Mouse (Mus musculus) brain, adult 2 months (tissue): ENCODE results near the gene Pip5k1c.
A peak's percentile ranks its signal among the peaks of the same experiment; 100 is the strongest.

Experiments used
- DNase-seq: peaks from one replicate; pipeline ENCODE4 v3.0.0; 2011; ENCODE audit warnings: low read depth, low spot score

The Pip5k1c gene

DNA sequence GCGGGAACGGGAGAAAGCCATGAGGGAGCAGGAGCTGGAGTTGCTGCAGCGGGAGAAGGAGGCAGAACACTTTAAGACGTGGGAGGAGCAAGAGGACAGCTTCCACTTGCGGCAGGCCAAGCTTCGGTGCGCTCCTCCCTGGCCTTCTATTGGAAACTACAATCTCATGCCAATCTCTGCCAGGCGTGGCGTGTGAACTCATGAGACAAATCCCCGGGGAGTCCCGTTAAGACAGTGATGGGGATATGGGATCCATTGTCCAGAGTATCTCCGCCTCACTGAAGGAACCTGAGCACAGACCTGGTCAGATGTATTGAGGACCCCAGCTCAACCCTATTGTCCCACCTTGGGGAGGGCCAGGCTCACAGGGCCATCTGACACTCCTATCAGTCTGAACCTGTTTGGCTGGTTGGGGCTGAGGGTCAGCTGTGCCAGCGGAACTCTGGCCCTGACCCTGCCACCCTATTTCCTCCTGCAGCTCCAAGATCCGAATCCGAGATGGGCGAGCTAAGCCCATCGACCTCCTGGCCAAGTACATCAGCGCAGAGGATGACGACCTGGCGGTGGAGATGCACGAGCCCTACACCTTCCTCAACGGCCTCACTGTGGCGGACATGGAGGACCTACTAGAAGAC, 30.5 kb downstream of the Pip5k1c start:
- no peak for DNase-seq

DNA sequence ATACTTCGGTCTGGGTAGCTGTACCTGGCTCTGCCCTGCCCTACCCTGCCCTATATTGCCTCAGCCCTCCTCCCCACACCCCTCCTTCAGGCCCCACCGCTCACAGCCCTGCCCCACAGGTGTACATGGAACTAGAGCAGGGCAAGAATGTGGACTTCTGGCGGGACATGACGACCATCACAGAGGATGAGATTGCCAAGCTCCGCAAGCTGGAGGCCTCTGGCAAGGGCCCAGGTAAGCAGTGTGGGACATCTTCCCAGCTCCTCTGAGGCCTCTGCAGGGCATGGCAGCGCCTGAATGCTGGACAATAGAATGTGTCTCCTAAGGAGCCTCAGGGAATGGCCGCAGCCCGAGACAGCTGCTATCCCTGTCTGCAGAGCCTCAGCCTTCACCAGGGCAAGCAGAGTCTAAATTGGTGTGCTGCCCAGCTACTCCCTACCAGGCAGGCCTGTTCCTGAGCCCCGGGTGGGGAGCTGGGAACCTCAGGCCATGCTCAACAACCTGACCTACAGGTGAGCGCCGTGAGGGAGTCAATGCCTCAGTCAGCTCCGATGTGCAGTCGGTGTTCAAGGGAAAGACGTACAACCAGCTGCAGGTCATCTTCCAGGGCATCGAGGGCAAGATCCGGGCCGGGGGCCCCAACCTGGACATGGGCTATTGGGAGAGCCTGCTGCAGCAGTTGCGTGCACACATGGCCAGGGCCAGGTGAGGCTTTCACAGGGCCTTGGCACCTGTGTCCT, 31.2 kb downstream of the Pip5k1c start:
- DNase-seq, result no peak

DNA sequence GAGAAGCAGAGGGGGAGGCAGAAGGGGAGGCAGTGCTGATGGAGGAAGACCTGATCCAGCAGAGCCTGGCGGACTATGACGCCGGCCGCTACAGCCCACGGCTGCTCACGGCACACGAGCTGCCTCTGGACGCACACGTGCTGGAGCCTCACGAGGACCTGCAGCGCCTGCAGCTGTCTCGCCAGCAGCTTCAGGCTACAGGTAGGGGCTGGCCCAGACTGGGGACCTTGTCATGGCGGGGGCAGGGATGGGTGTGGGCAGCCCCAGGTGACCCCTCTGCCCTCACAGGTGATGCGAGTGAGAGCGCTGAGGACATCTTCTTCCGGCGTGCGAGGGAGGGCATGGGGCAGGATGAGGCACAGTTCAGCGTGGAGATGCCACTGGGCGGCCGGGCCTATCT, 32.4 kb downstream of the Pip5k1c start:
- DNase-seq, result no peak

DNA sequence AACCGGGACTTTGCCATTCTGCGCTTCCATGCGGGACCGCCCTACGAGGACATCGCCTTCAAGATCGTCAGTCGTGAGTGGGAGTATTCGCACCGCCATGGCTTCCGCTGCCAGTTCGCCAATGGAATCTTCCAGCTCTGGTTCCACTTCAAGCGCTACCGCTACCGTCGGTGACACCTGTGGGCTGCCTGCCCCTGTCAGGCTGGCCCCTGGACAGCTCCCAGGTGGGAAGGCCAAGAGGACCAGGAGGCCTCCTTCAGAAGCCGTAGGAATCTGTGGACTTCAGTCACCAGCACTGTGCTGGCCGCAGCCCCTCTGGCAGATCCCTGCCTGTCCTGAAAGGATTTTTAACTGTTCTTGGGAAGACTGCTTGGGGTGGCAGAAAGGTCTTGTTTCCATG, 33.0 kb downstream of the Pip5k1c start:
- DNase-seq, result no peak

DNA sequence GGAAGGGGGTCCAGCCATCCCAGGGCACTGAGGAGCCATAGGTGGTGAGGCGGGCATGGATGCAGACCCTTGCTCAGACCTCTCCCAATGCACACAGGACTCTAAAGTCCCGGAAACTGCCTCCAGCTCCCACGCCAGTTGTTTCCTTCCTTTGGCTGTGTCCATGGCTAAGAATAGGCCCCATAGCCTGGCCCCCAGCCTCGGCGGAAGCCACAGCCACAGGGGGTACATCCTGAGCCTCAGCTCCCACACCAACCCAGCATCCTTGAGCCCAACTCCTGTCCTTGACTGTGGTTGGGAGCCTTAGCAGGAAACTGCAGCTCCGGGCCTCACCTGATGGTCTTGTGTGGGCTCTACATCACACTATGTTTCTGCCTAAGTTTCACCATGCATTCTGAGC, 34.1 kb downstream of the Pip5k1c start:
- DNase-seq, result no peak

DNA sequence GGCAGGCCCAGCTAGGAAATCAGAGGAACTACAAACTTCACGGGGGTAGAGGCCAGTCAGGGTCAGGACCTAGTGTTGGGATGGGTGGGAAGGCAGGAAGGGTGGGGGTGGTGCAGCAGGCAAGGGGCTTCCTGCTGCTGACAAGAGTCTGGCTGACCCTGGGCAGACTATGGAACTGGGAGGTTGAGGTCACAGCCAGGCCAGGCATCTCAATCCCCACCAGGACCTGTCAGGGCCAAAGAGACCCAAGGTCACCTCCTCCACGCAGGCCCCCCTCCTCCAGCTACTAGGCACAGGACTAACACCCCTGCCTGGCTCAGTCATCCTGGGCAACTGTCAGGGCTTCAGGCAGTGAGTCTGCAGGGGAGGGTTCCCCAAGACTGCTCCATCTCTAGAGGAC, 35.2 kb downstream of the Pip5k1c start:
- DNase-seq, result no peak

DNA sequence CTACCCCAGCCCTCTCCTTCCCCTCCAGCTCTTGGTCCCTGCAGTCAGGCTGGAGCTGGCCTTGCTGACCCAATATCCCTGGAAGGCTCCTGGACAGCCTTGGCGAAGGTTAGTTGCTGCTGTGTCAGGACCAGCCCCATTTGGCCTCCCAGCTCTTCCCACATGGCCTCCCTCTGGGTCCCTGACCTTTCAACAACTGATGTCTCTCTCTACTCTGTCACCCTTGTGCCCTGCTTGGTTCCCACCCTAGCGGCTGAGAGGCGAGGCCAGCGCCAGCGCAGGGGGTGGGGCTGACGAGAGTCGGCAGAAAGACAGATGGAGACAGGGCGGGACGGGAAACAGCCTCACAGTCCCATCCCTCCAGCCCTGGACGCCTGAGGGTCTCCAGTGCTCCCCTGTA, 35.6 kb downstream of the Pip5k1c start, which contains the start of gene Tbxa2r:
Gene Tbxa2r, plus strand, starts transcription at position 346 of the 400 bp plus-strand sequence.
- no peak for DNase-seq

DNA sequence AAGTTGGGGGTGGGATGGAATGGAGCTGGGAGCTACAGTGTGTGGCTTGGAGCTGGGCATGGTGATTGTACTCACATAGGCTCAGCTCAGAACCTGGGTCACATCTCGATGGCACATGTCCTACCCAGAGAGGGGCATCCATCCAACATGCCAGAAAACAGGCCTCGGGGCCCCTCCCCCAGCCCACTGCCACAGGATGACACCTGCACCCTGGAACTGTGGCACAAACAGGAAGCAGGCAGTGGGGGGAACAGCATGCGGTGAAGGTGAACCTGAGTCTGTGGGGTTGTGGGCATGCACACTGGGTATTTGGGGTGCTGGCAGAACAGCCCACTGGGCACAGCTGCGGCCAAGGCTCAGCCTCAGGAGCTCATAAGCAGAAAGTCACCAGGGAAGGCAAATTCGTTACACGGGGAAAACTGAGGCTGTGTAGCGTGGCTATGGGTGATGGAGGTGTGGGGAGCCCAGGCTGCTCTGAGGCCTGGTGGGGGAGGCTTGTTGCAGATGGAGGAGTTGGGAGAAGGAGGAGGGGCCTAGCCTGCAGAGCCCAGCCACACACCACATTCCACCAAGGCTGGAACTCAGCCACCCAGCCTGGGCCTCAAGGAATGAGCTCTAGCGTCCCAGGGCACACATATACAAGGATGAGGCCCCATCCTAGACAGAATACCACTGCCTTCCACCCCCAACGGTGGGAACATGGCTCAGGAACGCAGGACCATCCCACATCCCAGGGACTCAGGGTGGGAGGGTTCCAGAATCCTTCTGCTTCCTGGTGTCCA, 36.6 kb downstream of the Pip5k1c start:
- DNase-seq, result no peak

DNA sequence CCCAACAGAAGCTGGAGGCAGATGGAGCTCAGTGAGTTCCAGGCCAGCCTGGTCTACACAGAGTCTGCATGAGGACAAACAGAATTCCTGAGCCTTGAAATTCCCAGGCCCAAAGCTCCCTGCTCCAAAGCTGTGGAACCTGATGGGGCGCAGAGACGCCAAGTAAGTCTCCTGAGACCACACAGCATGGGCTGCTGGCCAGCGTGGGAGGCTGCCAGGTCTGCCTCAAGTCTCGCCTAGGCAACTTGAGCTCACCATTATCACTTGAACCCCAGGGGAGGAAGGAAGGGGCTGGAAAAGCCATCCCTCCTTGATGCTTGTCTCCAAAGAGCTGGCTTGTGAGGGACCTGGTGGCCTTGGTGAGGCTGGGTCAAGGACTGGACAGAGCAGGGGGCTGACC, 37.2 kb downstream of the Pip5k1c start:
- no peak for DNase-seq

DNA sequence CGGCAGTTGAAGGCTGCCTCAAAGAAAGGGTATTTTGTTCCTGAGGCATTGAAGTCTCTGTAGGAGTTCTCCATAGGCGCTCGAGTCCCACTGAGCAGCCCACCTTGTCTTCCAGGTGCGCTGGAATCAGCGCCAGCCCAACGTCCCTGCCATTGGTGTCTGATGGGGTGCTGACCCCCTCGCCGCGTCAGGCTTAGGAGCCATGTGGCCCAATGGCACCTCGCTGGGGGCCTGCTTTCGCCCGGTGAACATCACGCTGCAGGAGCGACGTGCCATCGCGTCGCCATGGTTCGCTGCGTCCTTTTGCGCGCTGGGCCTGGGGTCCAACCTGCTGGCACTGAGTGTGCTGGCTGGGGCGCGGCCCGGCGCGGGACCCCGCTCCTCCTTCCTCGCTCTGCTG, 39.5 kb downstream of the Pip5k1c start:
- DNase-seq, result no peak

DNA sequence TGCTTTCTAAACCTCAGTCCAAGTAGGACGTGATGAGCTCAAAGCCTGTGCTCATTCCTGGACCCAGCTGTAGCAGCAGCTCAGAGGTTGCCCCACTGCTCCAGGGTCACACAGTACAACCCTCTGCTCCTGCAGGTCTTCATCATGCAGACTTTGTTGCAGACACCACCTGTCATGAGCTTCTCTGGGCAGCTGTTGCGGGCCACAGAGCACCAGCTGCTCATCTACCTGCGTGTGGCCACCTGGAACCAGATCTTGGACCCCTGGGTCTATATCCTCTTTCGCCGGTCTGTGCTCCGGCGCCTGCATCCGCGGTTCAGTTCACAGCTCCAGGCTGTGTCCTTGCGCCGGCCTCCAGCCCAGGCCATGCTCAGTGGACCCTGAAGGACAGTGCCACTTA, 41.6 kb downstream of the Pip5k1c start:
- no peak for DNase-seq

DNA sequence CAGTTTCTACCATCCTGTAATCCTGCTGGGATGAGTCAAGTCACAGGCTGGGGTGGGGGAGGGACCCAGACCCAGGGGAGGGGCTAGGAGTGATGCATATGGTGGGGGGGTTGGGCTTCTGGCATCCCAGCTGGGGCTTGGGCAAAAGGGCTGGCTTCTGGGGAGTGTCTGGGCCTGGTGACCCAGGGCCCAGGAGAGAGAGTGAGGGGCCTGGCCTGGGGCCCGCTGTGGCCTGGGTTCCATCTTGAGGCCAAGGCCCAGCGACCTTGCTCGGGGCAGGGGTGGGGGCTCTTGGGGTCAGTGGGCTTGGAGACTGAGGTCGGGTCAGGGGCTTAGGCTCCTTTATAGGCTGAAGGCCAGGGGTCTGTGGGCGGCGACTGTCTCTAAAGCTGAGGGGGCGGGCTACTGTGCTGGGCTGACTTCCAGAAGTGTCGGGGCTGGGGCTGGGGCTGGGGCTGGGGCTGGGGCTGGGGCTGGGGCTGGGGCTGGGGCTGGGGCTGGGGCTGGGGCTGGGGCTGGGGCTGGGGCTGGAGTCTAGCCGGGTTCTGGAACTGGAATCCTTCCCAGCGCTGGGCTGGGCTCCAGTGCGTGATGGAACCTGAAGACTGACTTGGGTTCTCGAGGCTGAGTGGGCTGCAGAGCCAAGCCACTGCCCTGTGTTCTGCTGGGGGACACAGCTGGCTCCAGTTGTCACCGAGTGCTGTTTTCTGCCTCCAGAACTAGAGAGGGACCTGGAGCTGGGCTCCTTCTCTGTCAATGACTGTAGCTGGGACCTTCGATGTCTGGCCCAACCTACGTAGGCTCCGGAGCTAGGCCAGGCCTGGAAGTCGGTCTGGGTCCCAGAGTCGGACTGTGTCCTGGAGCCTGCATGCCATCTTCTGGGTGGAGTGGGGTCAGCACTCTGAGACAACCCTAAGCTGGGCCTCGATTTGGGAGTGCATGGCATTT, 42.9 kb downstream of the Pip5k1c start:
- no peak for DNase-seq

DNA sequence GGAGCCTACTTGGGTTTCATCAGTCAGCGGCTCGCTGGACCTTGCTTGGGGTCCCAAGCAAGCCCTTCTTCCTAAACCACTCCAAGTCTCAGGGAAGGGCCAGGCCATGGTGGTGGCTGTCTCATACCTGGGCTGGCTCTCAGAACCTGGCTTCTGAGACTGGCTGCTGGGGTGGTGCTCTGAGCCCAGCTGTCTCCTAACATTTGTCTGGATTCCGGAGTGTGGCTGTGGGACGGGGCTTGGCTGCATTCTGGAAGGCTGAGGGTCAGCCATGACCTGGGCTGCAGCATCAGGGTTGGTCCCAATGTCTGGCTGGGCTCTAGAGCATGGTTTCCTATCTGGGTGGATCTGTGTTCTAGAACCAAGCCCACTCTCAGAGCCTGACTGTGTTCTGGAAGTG, 43.8 kb downstream of the Pip5k1c start:
- no peak for DNase-seq

DNA sequence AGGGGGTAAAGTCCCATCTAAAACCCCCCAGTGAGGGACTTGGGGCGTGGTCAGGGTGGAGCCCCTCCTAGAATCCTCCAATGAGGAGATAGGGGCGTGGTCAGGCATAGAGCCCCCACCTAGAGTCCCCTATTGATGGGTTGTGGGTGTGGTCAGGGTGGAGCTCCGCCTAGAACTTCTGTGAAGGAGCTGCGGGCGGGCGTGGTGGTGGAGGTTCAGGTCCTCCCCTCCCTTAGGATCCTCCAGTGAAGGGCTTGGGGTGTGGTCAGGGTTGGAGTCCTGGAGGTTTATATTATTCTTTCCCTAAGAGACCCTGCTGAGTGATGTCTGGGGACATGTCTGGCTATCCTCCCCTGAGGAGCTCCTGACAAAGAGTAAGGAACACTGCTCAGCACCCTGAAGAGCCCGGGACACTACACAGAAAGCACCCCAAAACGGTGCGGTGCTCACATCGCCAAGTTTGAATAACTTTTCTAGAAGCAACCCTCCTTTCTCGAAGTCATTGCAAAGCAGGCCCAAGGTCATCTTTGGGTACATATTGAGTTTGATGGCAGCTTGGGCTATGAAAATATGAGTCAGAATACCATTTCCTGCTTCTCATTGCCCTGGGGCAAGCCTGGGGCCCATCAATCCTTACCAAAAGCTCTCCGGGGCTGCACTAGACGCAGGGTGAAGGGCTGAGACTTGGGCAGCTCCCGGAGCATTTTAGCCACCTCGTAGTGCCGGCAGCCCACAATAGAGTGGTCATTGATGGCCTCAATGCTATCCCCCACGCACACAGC, 48.0 kb downstream of the Pip5k1c start:
- no peak for DNase-seq

DNA sequence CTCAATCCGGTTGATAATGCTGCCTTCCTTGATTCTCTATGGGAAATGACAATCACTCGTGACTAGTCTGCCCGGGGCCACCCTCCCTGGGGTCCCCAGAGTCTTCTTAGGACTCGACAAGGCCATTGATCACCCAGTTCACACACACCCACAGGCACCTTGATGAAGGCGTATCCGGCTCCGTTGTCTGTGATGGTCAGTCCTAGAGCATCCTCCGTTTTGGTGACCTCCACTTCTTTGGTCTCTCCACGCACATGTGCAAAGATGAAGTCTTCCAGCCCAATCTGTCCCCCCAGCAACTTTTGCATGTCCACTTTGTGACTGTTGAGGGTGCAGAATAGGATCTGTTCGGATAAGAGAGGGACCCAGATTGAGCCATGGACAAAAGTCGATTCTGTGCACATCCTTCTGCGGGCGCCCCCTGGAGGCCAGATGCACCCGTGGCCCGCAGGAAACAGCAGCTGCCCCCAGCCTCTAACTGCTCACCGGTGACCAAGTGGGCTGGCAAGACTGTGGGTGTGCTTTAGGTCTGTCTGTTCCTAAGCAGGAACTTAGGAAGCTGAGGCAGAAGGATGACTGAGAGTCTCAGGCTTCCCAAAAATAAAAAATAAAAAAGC, 48.7 kb downstream of the Pip5k1c start:
- DNase-seq, result peak; percentile 56

DNA sequence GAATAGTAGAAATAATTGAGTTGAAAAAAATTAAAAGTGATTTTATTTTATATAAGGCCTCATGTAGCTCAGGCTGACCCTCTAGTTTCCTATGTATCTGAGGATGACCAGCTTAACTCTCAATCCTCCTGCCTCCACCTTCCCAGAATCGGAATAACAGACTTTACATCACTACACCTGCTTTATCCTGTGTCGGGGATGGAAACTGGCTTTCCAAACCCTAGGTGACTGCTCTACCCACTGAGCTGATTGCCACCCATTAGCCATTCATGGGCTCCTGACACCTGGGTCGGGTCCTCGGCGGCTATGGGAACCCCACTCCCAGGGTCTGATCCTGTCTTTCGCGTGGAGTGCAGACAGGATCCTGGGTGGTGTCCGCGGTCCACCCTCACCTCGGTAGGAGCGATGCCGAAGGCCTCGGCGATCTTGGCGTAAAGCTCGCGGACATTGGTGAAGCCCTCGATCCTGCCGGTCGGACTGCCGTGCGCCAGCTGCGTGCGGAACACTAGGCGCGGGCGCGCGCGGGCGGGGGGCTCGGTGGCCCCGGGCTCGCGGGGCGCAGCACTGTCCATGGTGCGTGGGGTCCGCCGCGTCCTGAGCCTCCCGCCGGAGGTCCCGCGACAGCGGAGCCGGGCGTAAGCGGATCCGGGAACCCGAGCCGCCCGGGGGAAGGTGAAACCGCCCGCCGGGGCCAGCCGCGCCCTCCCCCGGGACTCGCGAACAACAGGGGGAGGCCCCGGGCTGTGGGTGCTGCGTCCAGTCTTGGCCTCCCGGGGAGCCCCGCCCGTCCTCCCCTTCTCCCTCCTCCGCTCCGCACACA, 50.1 kb downstream of the Pip5k1c start, which contains the start of gene Gipc3:
Gene Gipc3, minus strand, starts transcription at position 581 of the 820 bp plus-strand sequence.
- no peak for DNase-seq

DNA sequence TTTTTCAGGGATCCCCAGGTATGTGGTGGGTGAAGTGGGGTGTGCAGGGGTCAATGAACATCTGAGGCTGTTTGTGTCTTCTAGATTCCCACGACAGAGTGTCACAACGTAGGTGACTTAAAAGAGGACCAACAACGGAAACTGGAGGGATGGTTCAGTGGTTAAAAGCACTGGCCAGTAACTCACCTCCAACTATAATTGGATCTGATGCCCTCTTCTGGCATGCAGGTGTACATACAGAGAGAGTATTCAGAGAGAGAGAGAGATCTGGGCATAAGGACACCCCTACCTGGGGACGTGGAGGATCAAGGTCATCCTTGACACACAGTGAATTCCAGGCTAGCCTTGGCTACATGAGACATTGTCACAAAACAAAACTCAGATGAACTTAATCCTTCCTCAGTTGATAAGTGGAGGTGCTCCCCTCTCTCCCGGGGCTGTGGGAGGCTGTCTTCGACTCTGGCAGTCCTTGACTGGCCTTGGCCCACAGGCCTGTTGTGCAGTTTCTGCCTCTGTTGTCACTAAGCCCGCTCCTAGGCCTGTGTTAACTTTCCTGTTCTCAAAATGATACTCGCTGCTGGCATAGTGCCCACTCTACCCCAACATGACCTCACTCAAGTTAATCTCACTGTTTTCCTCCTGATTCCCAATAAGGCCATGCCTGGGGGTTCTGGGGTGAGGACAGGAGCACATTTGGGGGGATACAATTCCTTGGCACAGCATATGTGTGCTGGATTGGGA, 51.8 kb downstream of the Pip5k1c start:
- no peak for DNase-seq

DNA sequence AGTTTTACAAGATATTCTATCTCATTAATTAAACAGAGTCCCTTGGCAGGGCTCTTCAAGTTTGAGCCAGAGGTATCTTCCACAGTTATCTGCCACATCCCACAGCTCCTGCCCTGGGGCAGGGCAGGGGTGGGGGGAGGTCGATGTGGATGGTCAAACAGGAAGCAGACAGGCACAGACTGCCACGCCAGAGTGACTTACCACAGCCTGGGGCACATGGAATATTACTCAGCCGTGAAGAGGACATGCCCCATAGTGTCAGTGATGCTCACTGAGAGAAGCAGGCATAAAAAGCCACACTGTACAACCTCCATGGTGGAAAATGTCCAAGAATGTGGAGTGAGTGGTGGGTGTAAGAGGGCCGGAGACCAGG, 52.4 kb downstream of the Pip5k1c start:
- no peak for DNase-seq
